Mouse (Mus musculus): ENCODE measurements around the gene Pygl. TPM values are rescaled to one million over a fixed set of nuclear protein-coding genes. Genes with fewer than 3 reads are reported as not detected.

Pygl gene
- total and polyA plus RNA-seq, 3 experiments = 13.9 to 26.9 TPM; not detected in 1

DNA sequence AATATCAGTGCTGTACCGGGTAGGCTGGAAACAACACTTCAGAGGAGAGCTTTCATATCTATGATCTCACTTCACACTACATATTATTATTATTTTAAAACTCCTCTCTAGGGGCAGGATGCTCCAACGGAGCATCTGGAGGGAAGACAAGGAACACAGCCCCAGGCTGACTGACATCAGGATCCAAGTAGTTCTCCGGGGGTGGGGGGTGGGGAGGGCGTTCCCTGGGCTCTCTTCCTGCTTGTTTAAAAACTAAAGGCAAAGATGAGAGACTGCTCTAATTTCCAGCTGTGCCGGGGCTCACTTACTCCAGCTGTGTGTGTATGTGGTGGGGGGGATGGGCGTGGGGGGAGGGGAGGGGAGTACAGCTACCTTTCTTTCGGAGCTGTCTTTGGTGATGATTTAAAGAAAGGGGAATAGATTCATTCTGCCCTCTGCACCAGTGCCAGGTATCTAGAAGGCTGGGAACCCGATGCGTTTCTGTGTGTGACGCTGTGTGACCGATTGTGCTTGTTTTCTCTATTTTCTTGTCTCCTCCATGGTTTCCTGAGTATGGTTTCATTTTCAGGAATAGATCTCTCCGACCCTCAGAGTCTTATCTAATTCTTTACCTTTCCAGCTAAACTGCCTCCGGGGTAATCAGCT, 83.2 kb downstream of the Pygl start:
- Histone ChIP-seq H3K9ac (ENCODE audit: control insufficient read depth, low read depth, low read length, poor library complexity, severe bottlenecking) (no peak overlapping the region), H3K4me1 (ENCODE audit: control insufficient read depth in 1 of 2, insufficient read depth in 2 of 2, low read length in 2 of 2) (peaks cover 0 to 5% of the 10 kb centered on the region in 2 experiments; a peak in 2 of 4 replicates), H3K27me3 (ENCODE audit: control insufficient read depth in 1 of 2, insufficient read depth in 2 of 2, low read length in 2 of 2) (no peaks in the 10 kb centered on the region), H3K4me3 (ENCODE audit: control insufficient read depth in 1 of 2, insufficient read depth in 1 of 2, low read depth in 2 of 2, low read length in 2 of 2) (peak overlapping the region in 1 of 2 experiments; percentile 42; a peak in 2 of 4 replicates), H3K36me3 (ENCODE audit: control insufficient read depth in 1 of 2, insufficient read depth in 2 of 2, low read length in 2 of 2) (no peaks in the 10 kb centered on the region), H3K27ac (ENCODE audit: control insufficient read depth, low read depth, low read length) (no peak overlapping the region), H3K9me3 (replicated peaks; ENCODE audit: insufficient read depth, low read length) (no peaks in the 10 kb centered on the region), H3K79me2 (ENCODE audit: control insufficient read depth, insufficient read depth, low read length, poor library complexity) (no peaks in the 10 kb centered on the region)
- TF ChIP-seq POLR2A (IDR thresholded peaks at IDR 0.05; ENCODE audit: control insufficient read depth in 1 of 2, insufficient read depth in 1 of 2, low read depth in 1 of 2, low read length in 2 of 2, poor library complexity in 1 of 2) = no peak
- no peak for TF ChIP-seq USF1 (IDR thresholded peaks at IDR 0.05; ENCODE audit: low read depth, low read length)
- TF ChIP-seq MAZ (IDR thresholded peaks at IDR 0.05; ENCODE audit: low read depth, low read length) = no peak
- TF ChIP-seq NELFE (IDR thresholded peaks at IDR 0.05; ENCODE audit: low read depth, low read length) = no peak
- no peak for TF ChIP-seq ETS1 (IDR thresholded peaks at IDR 0.05; ENCODE audit: low read depth, low read length)
- no peak for TF ChIP-seq TBP (IDR thresholded peaks at IDR 0.05; ENCODE audit: low read depth, low read length)
- no peak for TF ChIP-seq HCFC1 (IDR thresholded peaks at IDR 0.05; ENCODE audit: low read depth, low read length)
- TF ChIP-seq JUND (IDR thresholded peaks at IDR 0.05; ENCODE audit: low read depth, low read length) = no peak
- no peak for TF ChIP-seq SIN3A (IDR thresholded peaks at IDR 0.05; ENCODE audit: low read length)
- DNase-seq (ENCODE audit: low read depth, low spot score) = no peak

DNA sequence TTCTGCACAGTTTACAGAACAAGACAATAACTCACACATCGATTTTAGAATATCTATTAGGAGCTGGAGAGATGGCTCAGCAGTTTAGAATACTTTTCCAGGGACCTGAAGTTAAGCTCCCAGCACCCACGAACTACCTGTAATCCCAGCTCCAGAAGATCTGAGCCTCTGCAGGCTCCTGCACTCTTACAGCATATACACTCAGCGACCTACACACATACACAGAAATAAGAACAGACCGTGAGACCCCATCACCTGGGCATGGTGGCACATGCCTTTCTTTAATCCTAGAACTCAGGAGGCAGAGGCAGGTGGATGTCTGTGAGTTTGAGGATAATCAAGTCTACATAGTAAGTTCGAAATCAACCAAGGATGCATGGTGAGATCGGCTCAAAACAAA, 85.7 kb downstream of the Pygl start:
- Histone ChIP-seq H3K36me3 (ENCODE audit: control insufficient read depth in 1 of 2, insufficient read depth in 2 of 2, low read length in 2 of 2) (peaks cover 0 to 6% of the 10 kb centered on the region in 2 experiments; a peak in 2 of 4 replicates), H3K27ac (ENCODE audit: control insufficient read depth, low read depth, low read length) (no peak overlapping the region), H3K9me3 (replicated peaks; ENCODE audit: insufficient read depth, low read length) (no peaks in the 10 kb centered on the region), H3K79me2 (ENCODE audit: control insufficient read depth, insufficient read depth, low read length, poor library complexity) (no peaks in the 10 kb centered on the region), H3K9ac (ENCODE audit: control insufficient read depth, low read depth, low read length, poor library complexity, severe bottlenecking) (no peak overlapping the region), H3K27me3 (ENCODE audit: control insufficient read depth in 1 of 2, insufficient read depth in 2 of 2, low read length in 2 of 2) (no peaks in the 10 kb centered on the region), H3K4me3 (ENCODE audit: control insufficient read depth in 1 of 2, insufficient read depth in 1 of 2, low read depth in 2 of 2, low read length in 2 of 2) (no peak overlapping the region), H3K4me1 (ENCODE audit: control insufficient read depth in 1 of 2, insufficient read depth in 2 of 2, low read length in 2 of 2) (peaks cover 6 to 17% of the 10 kb centered on the region in 2 experiments)
- no peak for DNase-seq (ENCODE audit: low read depth, low spot score)
- TF ChIP-seq NELFE (IDR thresholded peaks at IDR 0.05; ENCODE audit: low read depth, low read length) = no peak
- no peak for TF ChIP-seq GATA1 (IDR thresholded peaks at IDR 0.05; ENCODE audit: low read depth, low read length)
- no peak for TF ChIP-seq SIN3A (IDR thresholded peaks at IDR 0.05; ENCODE audit: low read length)
- no peak for TF ChIP-seq E2F4 (IDR thresholded peaks at IDR 0.05; ENCODE audit: borderline replicate concordance, low read depth, low read length)
- no peak for TF ChIP-seq RAD21 (IDR thresholded peaks at IDR 0.05; ENCODE audit: low read depth, low read length)
- no peak for TF ChIP-seq MEF2A (IDR thresholded peaks at IDR 0.05; ENCODE audit: extremely low read depth, insufficient replicate concordance, low read depth, low read length, poor library complexity, severe bottlenecking)
- no peak for TF ChIP-seq KAT2A (conservative IDR thresholded peaks at IDR 0.05; ENCODE audit: low read depth, low read length)
- no peak for TF ChIP-seq TCF12 (IDR thresholded peaks at IDR 0.05; ENCODE audit: low read depth, low read length)
- no peak for TF ChIP-seq MYB (IDR thresholded peaks at IDR 0.05; ENCODE audit: low read depth, low read length)
- no peak for TF ChIP-seq ZKSCAN1 (IDR thresholded peaks at IDR 0.05; ENCODE audit: low read depth, low read length)
- TF ChIP-seq TBP (IDR thresholded peaks at IDR 0.05; ENCODE audit: low read depth, low read length) = no peak
- no peak for TF ChIP-seq MAZ (IDR thresholded peaks at IDR 0.05; ENCODE audit: low read depth, low read length)

Measured in MEL (cell line).